Mouse (Mus musculus) liver, postnatal 0 days (tissue): ENCODE measurements around the gene Nrxn2.

Source experiments
- CTCF ChIP-seq: sonication (generic); IDR thresholded peaks from 2 replicates; pipeline ENCODE4 v1.5.1; 2016; ENCODE audit warnings: antibody characterized with exemption, low read depth
- EP300 ChIP-seq: IDR thresholded peaks from 2 replicates; pipeline ENCODE4 v1.6.1; 2016; ENCODE audit warnings: antibody characterized with exemption, low read depth, mild to moderate bottlenecking

GRCm38 (mm10) chr19:6513389-6514139, 95.0 kb downstream of the Nrxn2 start:
- peak; percentile 30; the same call in 1 of the 2 replicates for TF ChIP-seq CTCF
- no peak for TF ChIP-seq EP300
